Mouse (Mus musculus): ENCODE measurements around the gene Msrb3. TPM values are rescaled to one million over a fixed set of nuclear protein-coding genes. Genes with fewer than 3 reads are reported as not detected.
A peak's percentile ranks its signal among the peaks of the same experiment; 100 is the strongest.

Gene Msrb3
- polyA plus RNA-seq, 1 experiment from 2014 or later: 31.4 TPM

DNA sequence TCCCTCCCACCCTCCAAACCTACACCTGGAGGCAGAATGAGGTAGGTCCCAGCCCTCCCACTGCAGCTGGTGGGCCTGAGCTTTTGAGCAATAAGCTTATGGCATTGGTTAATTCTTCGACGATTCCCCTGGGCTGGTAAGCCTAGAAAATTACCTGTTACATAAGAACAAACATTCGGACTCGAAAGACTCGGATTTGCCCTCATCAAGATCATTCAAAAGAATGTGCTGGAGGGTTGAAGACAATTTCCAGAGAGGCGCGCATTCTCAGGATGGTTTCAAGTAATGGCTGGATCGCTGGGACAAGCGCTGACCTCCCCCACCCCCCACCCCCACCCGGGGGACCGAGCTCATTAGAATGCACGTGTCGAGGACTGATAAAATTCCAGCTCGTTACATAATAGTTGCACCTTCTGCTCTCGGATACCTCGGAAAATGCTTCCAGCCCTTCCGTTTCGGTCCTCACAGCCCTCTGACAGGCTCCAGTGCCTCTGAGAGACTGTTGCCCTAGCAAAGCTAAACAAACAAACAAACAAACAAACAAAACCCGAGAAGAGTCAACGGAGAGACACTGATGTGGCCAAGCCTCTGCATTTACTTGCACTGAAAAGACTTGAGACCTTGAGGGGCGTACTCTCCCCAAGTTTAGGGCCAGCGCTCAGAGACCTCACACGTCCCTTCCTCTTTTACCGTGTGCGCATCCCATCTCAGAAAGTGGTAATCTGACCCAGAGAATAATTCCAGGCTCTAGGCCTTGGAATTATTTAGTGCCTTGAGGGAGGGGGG lies 163.0 kb downstream of the Msrb3 start:
- Histone ChIP-seq H3K27ac (ENCODE audit: low read depth, low read length) (no peak overlapping the region), H3K4me3 (ENCODE audit: low read depth, low read length) (peak overlapping the region; percentile 25), H3K36me3 (ENCODE audit: control insufficient read depth, insufficient read depth, low read length) (no peaks in the 10 kb centered on the region), H3K9me3 (replicated peaks; ENCODE audit: control insufficient read depth, low read length) (no peaks in the 10 kb centered on the region), H3K4me2 (peak overlapping the region; percentile 64), H3K27me3 (ENCODE audit: control insufficient read depth, insufficient read depth, low read length) (no peaks in the 10 kb centered on the region), H3K9ac (ENCODE audit: low read depth, low read length) (peak overlapping the region; percentile 29; the same call in 1 of the 2 replicates), H3K4me1 (ENCODE audit: control insufficient read depth, insufficient read depth, low read length) (no peaks in the 10 kb centered on the region)
- no peak for ATAC-seq (replicated peaks; ENCODE audit: insufficient number of reproducible peaks, low FRiP score, low TSS enrichment)
- WGBS (ENCODE audit: insufficient replicate concordance): 6% methylated on average over 25 of the region's 25 CpGs

DNA sequence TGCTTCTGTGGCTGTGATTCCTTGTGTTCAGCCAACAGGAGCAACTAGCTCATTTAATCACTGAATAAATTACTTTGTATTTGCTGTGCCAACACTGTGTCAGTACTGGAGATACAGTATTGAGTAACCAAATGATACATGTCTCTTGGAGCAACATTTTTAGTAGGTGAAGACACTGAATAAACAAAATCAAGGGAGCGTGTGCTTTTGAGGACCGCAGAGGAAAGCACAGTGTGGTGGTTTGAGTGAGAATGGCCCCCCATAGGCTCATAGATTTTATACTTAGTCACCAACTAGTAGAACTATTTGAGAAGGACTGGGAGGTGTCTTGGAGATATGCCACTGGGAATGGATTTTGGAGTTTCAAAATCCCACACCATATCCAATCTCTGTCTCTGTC lies 164.5 kb downstream of the Msrb3 start:
- Histone ChIP-seq H3K4me1 (ENCODE audit: control insufficient read depth, insufficient read depth, low read length) (no peaks in the 10 kb centered on the region), H3K9me3 (replicated peaks; ENCODE audit: control insufficient read depth, low read length) (no peaks in the 10 kb centered on the region), H3K27me3 (ENCODE audit: control insufficient read depth, insufficient read depth, low read length) (no peaks in the 10 kb centered on the region), H3K9ac (ENCODE audit: low read depth, low read length) (no peak overlapping the region), H3K4me2 (no peak overlapping the region), H3K36me3 (ENCODE audit: control insufficient read depth, insufficient read depth, low read length) (no peaks in the 10 kb centered on the region), H3K27ac (ENCODE audit: low read depth, low read length) (no peak overlapping the region), H3K4me3 (ENCODE audit: low read depth, low read length) (no peak overlapping the region)
- WGBS (ENCODE audit: insufficient replicate concordance): 100% methylated on average over 2 of the region's 2 CpGs
- no peak for ATAC-seq (replicated peaks; ENCODE audit: insufficient number of reproducible peaks, low FRiP score, low TSS enrichment)

Other genes starting within 250 kb of the Msrb3 start
- 3.5 and 4.1 TPM in 2 replicates for gene Lemd3, start 80.2 kb upstream of the Msrb3 start, polyA plus RNA-seq (2014; fragmentation: Nextera tagmentation; extraction: Ambion mirVana)
- 1.1 and 1.6 TPM in 2 replicates for gene Wif1, start 134.9 kb upstream of the Msrb3 start, polyA plus RNA-seq (2014; fragmentation: Nextera tagmentation; extraction: Ambion mirVana)